Mouse (Mus musculus): ENCODE results near the gene Zc3hc1. TPM values are rescaled to one million over a fixed set of nuclear protein-coding genes. Genes with fewer than 3 reads are reported as not detected.
"Not testable (repeated sequence)": the region's sequence is repeated elsewhere in the genome, so short reads cannot be mapped to it uniquely, and the experiment has no call there.

Gene Zc3hc1
- polyA plus RNA-seq, 1 experiment from 2014 or later, result 62.7 TPM

GRCm38 (mm10) chr6:30403465-30403864 is 12.6 kb upstream of the Zc3hc1 start:
- WGBS, result 20% methylated on average over 4 of the region's 4 CpGs
- Histone ChIP-seq H3K4me1 (peaks cover 6% of the 10 kb centered on the region; the same call in 1 of the 2 replicates), H3K36me3 (no peaks in the 10 kb centered on the region), H3K27ac (no peak overlapping the region), H3K27me3 (no peaks in the 10 kb centered on the region), H3K9me3 (no peaks in the 10 kb centered on the region), H3K4me2 (peak overlapping the region; percentile 49), H3K4me3 (peak overlapping the region; percentile 27), H3K9ac (no peak overlapping the region)
- no peak for ATAC-seq (ENCODE audit: borderline replicate concordance, extremely low read depth, low FRiP score, low TSS enrichment)

- Histone ChIP-seq H3K4me2 (peak overlapping the region; percentile 65), H3K27ac (peak overlapping the region; percentile 85), H3K9me3 (no peaks in the 10 kb centered on the region), H3K27me3 (no peaks in the 10 kb centered on the region), H3K9ac (peak overlapping the region; percentile 91), H3K4me3 (peak overlapping the region; percentile 97), H3K36me3 (no peaks in the 10 kb centered on the region), H3K4me1 (peaks cover 6% of the 10 kb centered on the region; the same call in 1 of the 2 replicates)
- WGBS, result under 1% methylated on average over 26 of the region's 29 CpGs
- ATAC-seq (ENCODE audit: borderline replicate concordance, extremely low read depth, low FRiP score, low TSS enrichment), result peak; percentile 21
These were observed 11.3 kb upstream of the Zc3hc1 start for GRCm38 (mm10) chr6:30402091-30402491.

DNA sequence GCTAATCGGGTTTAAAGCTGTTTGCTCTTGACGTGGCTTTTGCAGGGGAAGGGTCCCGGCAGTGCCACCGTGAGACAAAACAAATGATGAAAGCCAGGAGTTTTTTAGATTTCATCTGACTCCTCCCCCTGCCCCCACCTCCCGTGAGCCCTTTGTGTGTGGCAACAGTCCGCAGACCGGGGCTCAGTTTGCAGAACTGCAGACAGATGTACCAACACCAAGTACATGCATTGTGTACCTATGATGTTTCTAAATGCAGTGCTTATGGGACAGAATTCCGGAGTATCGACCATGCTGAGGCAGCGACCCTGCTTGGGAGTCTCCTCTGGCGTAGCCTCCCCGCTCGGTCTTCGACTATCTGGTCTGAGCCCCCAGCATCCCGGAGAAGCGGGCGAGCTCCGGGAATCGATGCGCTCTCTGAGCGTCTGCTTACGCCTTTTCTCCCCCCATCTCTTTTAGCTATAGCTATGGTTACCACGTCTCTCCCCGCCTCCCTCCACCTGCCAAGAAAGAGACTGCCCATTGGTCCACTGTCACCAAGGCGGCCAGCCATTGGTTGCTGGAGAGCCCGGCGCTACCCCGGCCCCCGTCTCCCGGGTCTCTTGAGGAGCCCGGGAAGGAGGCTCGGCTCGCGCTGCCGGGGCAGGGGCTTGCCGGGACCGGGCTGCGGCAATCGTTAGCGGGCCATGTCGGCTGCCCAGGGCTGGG is 10.6 kb upstream of the Zc3hc1 start, which contains the start of gene Klhdc10:
Gene Klhdc10 (plus strand): TSS at position 561 of the 708 bp plus-strand sequence.
- Histone ChIP-seq H3K27me3 (no peaks in the 10 kb centered on the region), H3K4me3 (peak within 1 kb of the TSS; percentile 97), H3K9ac (peak within 1 kb of the TSS; percentile 91), H3K27ac (peak within 1 kb of the TSS; percentile 98), H3K9me3 (no peaks in the 10 kb centered on the region), H3K4me1 (peaks cover 6% of the 10 kb centered on the region; the same call in 1 of the 2 replicates), H3K36me3 (no peaks in the 10 kb centered on the region), H3K4me2 (peak within 1 kb of the TSS; percentile 65)
- ATAC-seq (ENCODE audit: borderline replicate concordance, extremely low read depth, low FRiP score, low TSS enrichment), result peak; percentile 100
- WGBS, result under 1% methylated on average over 40 of the region's 41 CpGs

- Histone ChIP-seq H3K4me1 (peaks cover 6% of the 10 kb centered on the region; the same call in 1 of the 2 replicates), H3K27ac (peak overlapping the region; percentile 98), H3K4me2 (peak overlapping the region; percentile 50), H3K9me3 (no peaks in the 10 kb centered on the region), H3K4me3 (peak overlapping the region; percentile 97), H3K9ac (peak overlapping the region; percentile 61), H3K27me3 (no peaks in the 10 kb centered on the region), H3K36me3 (no peaks in the 10 kb centered on the region)
- no peak for ATAC-seq (ENCODE audit: borderline replicate concordance, extremely low read depth, low FRiP score, low TSS enrichment)
- WGBS, result under 1% methylated on average over 7 of the region's 7 CpGs
These were observed 9.9 kb upstream of the Zc3hc1 start for GRCm38 (mm10) chr6:30400716-30401115.

DNA sequence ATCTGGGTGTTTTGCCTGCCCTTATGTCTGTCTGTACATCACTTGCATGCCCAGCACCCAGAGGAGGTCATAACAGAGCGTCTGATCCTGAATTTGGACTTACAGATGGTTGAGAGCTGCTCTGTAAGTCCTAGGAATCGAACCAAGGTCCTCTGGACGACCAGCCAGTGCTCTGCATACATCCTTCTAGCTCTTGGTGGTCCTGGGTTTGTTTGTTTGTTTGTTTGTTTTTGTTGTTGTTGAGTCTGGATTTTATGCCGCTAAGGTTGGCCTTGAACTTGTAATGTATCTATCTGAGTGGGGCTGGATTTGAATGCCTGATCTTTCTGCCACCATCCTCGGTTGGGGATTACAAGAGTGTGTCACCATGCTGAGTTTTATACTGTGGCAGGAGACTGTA is 9.3 kb upstream of the Zc3hc1 start:
- Histone ChIP-seq H3K27me3 (no peaks in the 10 kb centered on the region), H3K9me3 (no peaks in the 10 kb centered on the region), H3K4me2 (no peak overlapping the region), H3K36me3 (no peaks in the 10 kb centered on the region), H3K4me3 (no peak overlapping the region; the same call in 1 of the 2 replicates), H3K9ac (no peak overlapping the region), H3K27ac (peak overlapping the region; percentile 98; the same call in 1 of the 2 replicates), H3K4me1 (peaks cover 6% of the 10 kb centered on the region; the same call in 1 of the 2 replicates)
- no peak for ATAC-seq (ENCODE audit: borderline replicate concordance, extremely low read depth, low FRiP score, low TSS enrichment)
- WGBS, result 75% methylated on average over 5 of the region's 5 CpGs

- H3K36me3 ChIP-seq, result peaks cover 2% of the 10 kb centered on the region; the same call in 1 of the 2 replicates
- H3K9ac ChIP-seq, result no peak overlapping the region
- no peak for ATAC-seq (ENCODE audit: borderline replicate concordance, extremely low read depth, low FRiP score, low TSS enrichment)
- H3K4me1 ChIP-seq, result peaks cover 5% of the 10 kb centered on the region; the same call in 1 of the 2 replicates
- no peaks in the 10 kb centered on the region for H3K9me3 ChIP-seq
- 87% methylated on average over 7 of the region's 7 CpGs for WGBS
- no peak overlapping the region for H3K27ac ChIP-seq
- H3K27me3 ChIP-seq, result no peaks in the 10 kb centered on the region
- H3K4me3 ChIP-seq, result no peak overlapping the region
- no peak overlapping the region for H3K4me2 ChIP-seq
These were observed 1.2 kb upstream of the Zc3hc1 start for GRCm38 (mm10) chr6:30391996-30392395.

GRCm38 (mm10) chr6:30390271-30390670 is 557 bp downstream of the Zc3hc1 start:
- H3K9ac ChIP-seq, result peak overlapping the region; percentile 70
- H3K36me3 ChIP-seq, result peaks cover 17% of the 10 kb centered on the region
- H3K27me3 ChIP-seq; H3K9me3 ChIP-seq; ATAC-seq (ENCODE audit: borderline replicate concordance, extremely low read depth, low FRiP score, low TSS enrichment); H3K27ac ChIP-seq; H3K4me1 ChIP-seq: not testable (repeated sequence)
- H3K4me3 ChIP-seq, result peak overlapping the region; percentile 91
- H3K4me2 ChIP-seq, result peak overlapping the region; percentile 52
- WGBS, result 18% methylated on average over 4 of the region's 4 CpGs

DNA sequence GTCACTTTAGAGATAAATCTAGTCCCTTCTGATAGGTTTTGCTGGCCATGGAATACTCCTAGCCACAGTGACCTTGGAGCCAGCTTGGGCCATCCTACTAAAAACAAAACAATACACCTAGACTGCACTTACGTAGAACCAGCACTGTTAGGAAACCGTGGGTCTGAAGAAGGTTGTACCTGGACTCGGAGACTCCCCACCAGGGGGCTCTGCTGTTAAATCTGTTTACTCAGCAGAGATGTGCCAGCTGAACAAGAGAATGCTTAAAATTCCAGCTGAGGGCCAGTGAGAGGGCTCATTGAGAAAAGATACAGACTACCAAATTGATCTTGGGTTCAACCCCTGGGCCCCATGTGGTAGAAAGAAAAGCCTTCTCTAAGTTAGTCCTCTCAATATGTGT is 9.7 kb downstream of the Zc3hc1 start:
- Histone ChIP-seq H3K4me1 (no peaks in the 10 kb centered on the region), H3K36me3 (peaks cover 66% of the 10 kb centered on the region), H3K9me3 (no peaks in the 10 kb centered on the region), H3K9ac (no peak overlapping the region), H3K27ac (no peak overlapping the region), H3K27me3 (no peaks in the 10 kb centered on the region), H3K4me2 (no peak overlapping the region), H3K4me3 (no peak overlapping the region)
- WGBS, result 47% methylated on average over 3 of the region's 3 CpGs
- ATAC-seq (ENCODE audit: borderline replicate concordance, extremely low read depth, low FRiP score, low TSS enrichment), result no peak

DNA sequence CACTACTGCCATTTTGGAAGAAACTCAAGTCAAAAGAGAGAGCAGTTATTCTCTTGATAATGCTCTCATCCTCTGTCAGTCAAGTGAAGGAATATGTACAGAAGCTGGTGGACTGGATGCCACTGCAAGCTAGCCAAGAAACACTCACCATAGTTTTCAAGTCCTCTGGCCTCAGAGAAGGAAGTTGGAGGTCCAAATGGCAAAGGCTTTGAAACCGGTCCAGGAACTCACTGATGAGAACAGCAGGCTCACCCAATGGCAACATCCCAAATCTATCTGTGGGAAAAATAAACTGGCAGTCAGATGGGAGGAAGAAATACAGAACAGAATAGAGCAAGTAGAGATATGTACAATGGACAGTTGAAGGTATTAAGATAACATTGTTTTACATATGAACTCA is 15.0 kb downstream of the Zc3hc1 start:
- peaks cover 11% of the 10 kb centered on the region; the same call in 1 of the 2 replicates for H3K4me1 ChIP-seq
- peaks cover 72% of the 10 kb centered on the region for H3K36me3 ChIP-seq
- H3K9me3 ChIP-seq, result no peaks in the 10 kb centered on the region
- H3K4me3 ChIP-seq, result no peak overlapping the region
- ATAC-seq (ENCODE audit: borderline replicate concordance, extremely low read depth, low FRiP score, low TSS enrichment), result no peak
- H3K4me2 ChIP-seq, result no peak overlapping the region
- peak overlapping the region; percentile 38 for H3K27ac ChIP-seq
- WGBS, result 65% methylated on average over 1 of the region's 1 CpGs
- H3K27me3 ChIP-seq, result no peaks in the 10 kb centered on the region
- no peak overlapping the region for H3K9ac ChIP-seq

GRCm38 (mm10) chr6:30374731-30375510 is 15.9 kb downstream of the Zc3hc1 start:
- peak overlapping the region; percentile 59 for H3K27ac ChIP-seq
- ATAC-seq (ENCODE audit: borderline replicate concordance, extremely low read depth, low FRiP score, low TSS enrichment), result no peak

DNA sequence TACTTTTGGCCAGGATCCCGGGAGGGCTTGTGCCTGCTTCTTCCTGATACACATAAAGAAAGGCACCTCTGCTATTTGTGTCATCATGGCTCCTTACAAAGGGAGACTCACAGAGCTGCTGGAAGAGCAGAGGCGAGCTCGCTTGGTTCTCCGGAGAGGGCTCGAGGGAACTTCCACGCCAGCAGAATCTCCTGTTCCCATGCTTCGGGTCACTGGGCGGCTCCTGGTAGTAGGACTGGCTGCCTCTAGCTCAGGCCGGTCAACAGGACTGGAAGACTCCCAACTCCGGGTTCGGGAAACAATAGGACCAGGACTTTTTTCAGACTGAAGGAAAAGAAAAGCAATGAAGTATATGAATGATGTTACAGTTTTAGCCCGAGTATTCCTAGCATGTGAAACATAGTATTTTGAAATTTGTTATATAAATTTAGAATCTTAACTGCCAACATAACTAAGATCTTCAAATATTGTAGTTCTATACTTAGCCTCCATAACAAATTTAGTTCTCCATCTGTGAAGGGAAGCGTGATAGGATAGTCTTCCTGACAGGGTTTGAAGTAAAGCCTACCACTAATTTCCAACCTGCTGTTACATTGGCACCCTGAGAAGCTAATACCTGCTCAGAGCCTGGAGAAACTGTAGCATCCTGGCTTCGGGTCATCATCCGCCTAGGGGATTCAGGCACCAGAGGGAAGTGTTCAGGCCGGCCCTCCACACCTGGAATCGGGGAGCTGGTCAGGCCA is 18.0 kb downstream of the Zc3hc1 start:
- Histone ChIP-seq H3K9me3 (no peaks in the 10 kb centered on the region), H3K9ac (no peak overlapping the region), H3K4me3 (no peak overlapping the region), H3K27ac (no peak overlapping the region), H3K27me3 (no peaks in the 10 kb centered on the region), H3K36me3 (peaks cover 78% of the 10 kb centered on the region), H3K4me2 (no peak overlapping the region), H3K4me1 (peaks cover 11% of the 10 kb centered on the region; the same call in 1 of the 2 replicates)
- WGBS, result 93% methylated on average over 17 of the region's 17 CpGs
- no peak for ATAC-seq (ENCODE audit: borderline replicate concordance, extremely low read depth, low FRiP score, low TSS enrichment)

More at GRCm38 (mm10) chr6:30374731-30375510, 15.9 kb downstream of the Zc3hc1 start:
- Histone ChIP-seq H3K9ac (no peak overlapping the region), H3K4me3 (no peak overlapping the region), H3K4me1 (peaks cover 11% of the 10 kb centered on the region; the same call in 1 of the 2 replicates), H3K27me3 (no peaks in the 10 kb centered on the region), H3K36me3 (peaks cover 72% of the 10 kb centered on the region), H3K9me3 (no peaks in the 10 kb centered on the region), H3K4me2 (no peak overlapping the region)
- 81% methylated on average over 16 of the region's 16 CpGs for WGBS
